Mouse (Mus musculus): Measurements from ENCODE around the gene Trim72.

Gene Trim72

DNA sequence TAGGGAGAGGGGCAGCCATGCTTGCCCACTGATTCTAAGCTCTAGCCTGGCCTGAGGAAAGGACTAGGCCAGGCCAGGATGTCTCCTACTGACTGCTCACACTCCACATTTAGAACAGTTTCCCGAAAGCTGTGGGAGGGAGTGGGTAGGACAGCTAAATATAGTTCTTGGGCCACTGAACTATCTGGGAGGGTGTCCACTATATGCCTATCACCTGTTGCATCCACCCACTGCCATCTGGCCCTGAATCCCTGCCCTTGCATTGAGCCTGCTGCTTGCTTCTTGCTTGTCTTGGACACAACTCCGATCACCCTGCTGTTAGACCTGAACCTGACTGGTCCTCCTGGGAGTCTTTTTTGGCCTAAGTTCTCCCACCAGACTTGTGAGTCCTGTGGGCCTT, at the start of gene Trim72:
TSS of gene Trim72 (plus strand) at position 262 of the 400 bp plus-strand sequence.
- in situ Hi-C loops (cut with MboI), result no loop called here

DNA sequence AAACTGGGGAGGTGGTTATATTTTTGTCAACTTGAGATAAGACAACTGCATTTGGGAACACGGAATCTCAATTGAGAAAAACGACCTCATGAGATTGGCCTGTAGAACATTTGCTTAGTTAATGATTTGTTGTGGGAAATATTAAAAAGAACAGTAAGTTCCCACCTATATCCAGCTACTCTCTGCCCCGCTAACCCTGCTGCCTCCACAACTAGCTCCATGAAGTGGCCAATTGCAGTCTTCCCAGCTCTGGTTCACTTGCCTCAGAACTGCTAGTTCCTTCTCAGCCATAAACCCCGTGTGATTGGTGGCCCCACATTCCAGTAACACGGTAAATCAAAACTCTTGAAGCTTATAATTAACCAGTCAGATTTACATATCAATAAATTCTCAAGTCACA, 44.4 kb upstream of the Trim72 start:
- in situ Hi-C loops (cut with MboI), result no loop called here

DNA sequence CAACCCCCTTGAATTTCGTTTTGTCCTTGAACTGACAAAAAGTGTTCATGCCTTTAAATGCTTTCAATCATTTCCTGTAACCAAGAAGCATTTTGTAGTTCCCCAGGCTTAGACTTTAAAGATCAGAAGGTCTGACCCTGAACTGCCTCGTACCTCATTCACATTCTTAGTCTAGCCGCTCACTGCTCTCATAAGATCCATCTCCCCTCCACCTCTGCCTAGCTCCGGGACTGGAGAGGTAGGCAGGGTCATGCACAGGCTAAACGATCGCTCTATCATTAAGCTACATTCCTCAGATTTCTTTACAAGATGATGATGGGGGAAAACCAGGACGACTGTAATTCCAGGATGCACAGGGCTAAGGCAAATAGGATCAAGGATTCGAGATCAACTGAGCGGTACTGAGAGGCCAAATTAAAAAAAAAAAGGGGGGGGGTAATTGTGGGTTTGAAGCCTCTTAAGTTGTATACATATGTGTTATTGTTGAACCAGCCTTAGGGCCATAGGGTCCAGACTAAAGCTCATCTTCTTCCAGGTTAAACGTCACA, 37.3 kb upstream of the Trim72 start:
- in situ Hi-C loops (cut with MboI), result no loop called here

DNA sequence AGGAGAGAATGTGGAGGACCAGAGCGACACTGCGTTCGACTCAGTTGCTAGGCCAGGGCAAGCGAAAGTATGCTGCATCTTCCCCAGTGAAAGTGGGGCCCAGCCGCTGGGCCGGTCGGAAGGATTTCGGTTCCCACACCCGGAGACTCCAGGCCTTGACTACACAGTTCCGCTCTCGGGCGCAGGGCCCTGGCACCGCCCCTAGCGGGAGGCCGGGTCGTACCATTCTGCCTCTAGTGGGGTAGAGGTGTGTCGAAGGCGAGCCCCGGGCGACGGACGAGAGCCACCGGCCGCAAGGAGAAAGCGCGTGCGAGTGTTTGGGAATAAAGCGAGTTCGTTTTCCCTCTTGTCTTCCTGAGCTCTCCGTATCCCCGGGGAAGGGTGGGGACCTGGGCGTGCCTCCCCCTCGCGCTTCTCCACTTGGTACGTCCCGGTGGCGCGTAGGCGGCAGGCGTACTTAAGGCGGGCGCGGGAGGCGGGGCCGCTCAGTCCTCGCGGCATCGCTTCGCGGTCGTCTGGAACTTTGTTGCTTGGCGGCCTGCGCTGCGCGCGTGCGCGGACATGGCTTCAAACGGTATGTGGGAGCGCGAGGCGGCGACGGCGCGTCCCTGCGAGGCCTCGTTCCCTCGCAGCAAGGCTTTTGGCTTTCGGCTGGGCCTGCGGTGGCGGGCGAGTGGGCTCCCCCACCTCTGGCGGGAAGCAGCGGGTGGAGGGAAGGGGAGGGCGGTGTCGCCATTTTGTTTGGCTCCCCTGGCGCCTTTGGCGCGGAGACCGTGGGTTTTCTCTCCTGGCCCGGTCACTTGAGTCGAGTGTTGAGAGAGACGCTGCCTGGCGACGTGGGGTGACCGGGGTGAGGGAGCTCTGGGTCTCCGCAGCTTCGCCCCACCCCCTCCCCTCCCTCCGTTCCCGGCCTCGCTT, 36.5 kb upstream of the Trim72 start, which contains the start of gene Fus:
TSS of gene Fus (plus strand) at position 454 of the 918 bp plus-strand sequence.
- in situ Hi-C loops (cut with MboI), result no loop called here

DNA sequence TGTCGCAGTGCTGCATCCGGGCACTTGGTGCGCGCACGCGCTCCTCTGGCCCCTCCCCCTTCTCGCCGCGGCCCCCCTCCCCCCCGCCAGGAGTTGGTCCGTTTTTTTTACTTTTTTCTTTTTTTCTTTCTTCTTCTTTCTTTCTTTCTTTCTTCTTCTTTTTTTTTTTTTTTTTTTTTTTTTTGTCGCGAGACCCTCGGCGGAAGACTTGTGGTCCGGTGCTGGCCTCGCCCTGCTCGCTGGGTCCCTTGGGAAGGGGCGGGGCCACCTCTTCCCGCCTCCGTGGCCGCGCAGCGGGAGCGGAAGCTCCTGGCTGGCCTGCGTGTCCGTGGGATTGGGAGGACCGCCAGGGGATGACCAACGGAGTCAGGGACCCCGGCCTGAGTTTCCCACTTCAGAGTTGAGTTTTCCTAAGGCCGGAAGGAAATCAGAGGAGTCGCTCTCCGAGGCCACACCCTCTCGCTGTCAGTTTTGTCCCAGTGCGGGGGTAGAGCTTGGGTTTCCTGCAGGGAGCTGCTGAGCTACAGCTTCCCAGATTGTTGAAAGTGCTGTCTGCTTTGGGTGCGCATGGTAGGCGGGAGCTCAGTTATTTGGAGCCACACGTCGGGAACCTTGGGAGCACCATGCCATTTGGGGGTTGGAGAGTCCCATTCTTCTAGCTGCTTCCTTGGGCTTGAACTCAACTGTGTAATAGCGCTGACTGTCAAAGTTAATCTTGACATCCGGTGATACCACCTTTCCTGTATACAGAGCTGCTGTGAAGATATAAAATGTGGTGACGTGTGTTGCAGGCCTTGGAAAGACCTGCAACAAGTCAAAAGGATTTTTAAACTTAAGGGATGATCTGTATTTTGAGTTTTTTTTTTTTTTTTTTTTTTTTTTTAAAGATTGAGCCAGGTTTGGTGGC, 35.6 kb upstream of the Trim72 start:
- in situ Hi-C loops (cut with MboI), result no loop called here

DNA sequence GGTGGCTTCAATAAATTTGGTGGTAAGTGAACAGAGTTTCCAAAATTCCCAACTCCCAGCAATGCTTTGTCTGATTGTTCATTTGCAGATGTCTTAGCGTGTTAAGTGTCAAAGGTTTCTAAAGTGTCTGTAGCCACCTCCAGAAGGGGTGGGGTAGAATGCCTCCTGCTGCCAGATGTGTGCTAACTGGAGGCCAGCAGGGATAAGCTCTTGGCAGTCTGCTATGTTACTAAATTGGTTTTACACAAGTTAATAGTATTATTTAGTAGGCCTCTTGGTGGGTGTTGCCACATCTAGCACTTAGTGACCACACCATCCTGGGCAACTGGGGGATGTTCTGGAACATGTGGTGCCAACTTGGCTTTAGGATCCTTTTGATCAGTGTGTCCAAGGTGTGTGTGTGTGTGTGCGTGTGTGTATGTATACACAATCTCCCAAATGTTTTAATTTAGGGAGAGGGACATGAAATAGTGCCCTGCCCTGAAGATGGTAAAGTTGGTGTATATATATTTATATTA, 29.3 kb upstream of the Trim72 start:
- in situ Hi-C loops (cut with MboI), result no loop called here

DNA sequence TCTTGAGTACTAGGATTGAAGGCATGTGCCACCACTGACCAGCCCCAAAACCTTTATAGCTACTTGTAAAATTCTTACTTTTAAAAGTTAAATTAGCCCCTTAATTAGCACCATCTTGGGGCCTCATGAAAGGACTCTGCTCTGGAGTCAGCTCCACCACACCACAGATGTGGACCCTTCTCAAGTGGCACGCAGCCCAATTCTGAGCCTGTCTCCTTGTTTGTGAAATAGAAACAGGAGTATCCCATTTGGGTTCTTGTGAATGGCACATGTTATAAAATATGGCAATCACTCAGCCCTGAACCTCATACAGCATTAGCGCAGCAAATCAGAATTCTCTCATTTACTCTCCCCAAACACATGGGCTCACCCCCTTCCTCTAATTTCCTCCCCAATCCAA, 24.9 kb upstream of the Trim72 start:
- in situ Hi-C loops (cut with MboI), result no loop called here

DNA sequence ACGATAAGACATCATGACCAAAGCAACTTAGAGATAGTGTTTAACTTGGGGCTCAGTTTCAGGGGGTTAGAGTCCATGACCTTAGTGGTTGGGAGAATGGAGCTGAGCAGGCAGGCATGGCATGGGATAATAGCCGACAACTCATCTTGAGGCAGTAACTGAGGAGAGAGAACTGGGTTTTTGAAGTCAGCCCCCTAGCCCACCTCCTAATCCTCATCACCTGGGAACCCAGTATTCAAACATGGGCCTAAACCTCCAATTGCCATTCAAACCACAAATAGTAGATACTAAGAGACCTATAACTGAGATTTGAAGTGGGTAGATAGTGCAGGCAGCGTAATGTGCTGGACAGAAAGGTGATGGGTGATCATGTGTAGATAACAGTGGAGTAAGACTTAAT, 23.1 kb upstream of the Trim72 start:
- in situ Hi-C loops (cut with MboI), result no loop called here

DNA sequence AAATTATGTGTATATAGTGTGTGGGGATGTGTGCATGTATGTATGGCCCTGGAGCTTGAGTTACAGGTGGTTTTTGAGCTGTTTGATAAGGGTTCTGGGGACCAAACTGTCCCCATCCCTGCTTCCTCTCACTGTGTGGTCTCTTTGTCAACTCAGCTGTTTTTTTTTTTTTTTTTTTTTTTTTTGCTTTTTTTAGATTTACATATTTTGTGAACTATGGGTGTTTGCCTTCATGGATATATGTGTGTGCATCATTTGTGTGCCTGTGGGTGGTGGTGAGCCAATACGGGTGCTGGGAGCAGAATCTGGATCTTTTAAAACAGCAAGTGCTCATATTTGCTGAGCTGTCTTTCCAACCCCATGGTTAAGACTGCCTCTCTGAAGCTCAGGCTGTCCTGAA, 14.8 kb upstream of the Trim72 start:
- in situ Hi-C loops (cut with MboI), result no loop called here

DNA sequence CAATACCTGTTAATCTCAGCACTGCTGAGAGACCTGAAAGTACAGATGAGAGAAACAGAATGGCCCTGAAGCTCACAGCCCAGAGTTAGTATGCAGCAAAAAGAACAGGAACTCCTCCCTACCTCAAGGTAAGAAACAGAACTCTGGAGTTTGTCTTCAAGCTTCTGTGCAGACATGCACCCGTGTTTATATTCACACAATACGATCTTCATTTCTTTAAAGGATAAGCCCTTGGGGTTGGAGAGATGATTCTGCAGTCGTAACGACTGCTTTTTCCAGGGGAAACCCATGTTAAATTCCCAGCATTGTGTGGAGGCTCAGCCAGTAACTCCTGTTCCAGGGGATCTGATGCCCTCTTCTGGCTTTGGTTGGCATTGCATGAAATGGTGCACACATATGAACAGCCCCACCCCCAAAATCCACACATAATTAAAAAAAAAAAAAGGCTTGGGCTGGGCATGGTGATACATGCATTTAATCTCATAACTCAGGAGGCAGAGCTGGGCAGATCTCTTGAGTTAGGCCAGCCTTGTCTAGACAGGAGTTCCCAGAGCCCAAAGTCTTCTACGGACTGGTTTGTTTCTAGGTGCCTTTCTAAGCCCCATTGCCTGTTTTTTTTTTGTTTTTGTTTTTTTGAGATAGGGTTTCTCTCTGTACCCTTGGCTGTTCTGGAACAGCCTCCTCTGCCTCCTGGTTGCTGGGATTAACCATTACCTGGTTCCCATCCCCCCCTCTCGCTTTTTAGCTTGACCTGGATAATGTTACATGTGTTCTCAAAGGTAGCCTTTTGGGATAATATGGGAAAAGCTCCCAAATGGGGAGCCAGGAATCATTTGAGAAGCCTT, 11.9 kb upstream of the Trim72 start:
- in situ Hi-C loops (cut with MboI), result loop anchor here (10.0 kb wide), 1 partner anchor 213 kb away; the partner anchor contains the start of gene Cox6a2

DNA sequence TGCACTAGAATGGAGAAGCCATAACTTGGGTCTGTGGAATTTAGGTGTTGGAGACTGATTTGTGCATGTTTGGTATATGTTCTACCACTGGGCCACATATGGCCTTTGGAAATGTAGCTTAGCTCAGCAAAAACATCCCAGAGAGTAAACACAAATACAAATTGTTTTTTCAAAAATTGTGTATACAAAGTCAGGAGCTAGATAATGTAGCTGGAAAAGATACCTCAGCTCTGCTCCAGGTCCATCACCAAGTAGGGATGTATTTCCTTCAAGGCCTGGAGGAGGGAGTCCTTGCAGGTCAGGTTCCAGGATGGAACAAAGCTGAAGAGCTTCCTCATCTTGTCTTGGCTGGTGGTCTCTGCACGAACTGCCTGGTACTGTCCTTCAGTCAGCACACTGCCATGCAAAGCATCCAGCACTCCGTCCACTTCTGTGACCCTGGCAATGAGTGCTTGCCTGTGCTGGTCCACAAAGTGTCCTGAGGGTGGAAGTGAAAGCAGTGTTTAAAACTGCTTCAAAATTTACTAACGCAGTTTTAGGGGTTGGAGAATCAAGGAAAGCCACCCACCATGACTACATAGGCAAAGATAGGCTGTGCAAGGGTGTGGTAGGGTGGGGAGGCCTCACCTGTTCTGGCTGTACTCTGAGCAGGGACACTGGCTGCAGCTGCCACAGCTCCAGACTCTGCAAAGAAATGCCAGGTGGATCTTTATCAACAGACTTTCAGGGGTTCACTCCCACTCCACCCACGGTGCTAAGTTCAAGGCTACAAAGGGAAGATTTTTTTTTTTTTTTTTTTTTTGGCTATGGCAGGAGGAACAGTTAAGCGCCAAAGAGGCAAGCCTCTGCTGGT, 11.0 kb upstream of the Trim72 start:
- in situ Hi-C loops (cut with MboI), result loop anchor here (10.0 kb wide), 1 partner anchor 212 kb away; the partner anchor contains the start of gene Cox6a2

DNA sequence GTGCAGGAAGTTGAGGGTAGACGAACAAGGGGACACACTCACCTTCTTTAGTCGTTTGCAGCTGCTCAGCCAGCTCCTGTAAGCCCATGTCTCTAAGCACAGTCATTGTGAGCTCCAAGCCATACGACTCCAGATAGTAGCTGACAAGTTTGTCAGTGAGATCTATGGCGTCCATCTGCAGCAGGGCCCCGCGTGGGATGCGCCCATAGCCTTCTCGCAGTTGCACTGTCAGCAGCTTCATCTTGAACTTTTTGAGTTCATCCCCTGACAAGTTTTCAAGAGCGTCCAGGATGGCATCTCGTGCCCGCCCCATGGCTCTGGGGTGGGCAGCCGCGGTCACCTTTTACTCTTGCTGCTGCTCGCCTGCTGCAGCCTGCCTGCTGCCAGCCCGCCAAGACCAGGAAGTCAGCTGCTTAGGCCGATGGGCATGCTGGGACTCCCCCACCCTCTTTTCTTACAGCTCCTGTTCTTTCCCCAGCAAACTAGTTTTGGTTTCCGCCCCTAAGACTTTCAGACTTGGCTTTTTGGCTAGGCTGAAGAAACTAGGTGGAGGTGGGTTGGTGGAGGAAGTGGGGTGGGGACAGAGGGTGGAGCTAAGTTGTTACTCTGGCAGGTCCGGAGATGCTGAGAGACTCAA, 10.3 kb upstream of the Trim72 start, which contains the start of gene Pycard:
TSS of gene Pycard (minus strand) at position 527 of the 637 bp plus-strand sequence.
- in situ Hi-C loops (cut with MboI), result loop anchor here (10.0 kb wide), 1 partner anchor 211 kb away; the partner anchor contains the start of gene Cox6a2

DNA sequence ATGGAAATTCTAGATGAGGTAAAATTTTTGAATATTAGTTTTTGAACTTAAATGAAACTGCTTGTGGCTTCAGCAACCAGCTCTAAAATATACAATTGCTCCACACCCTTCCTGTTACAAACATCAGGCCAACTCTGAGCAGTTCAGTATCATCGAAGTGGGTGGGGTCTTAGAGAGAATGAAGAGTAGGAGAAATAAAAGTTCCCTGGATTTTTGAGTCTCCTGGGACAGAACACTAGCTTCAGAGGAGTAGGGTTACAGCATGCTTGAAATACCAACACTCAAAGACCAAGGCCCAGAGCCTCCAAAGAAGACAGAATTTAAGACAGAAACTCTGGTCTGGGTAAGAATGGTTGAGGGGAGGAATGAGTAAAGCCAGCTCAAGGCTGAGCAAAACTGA, 4.3 kb upstream of the Trim72 start:
- in situ Hi-C loops (cut with MboI), result loop anchor here (10.0 kb wide), 1 partner anchor 205 kb away; the partner anchor contains the start of gene Cox6a2

DNA sequence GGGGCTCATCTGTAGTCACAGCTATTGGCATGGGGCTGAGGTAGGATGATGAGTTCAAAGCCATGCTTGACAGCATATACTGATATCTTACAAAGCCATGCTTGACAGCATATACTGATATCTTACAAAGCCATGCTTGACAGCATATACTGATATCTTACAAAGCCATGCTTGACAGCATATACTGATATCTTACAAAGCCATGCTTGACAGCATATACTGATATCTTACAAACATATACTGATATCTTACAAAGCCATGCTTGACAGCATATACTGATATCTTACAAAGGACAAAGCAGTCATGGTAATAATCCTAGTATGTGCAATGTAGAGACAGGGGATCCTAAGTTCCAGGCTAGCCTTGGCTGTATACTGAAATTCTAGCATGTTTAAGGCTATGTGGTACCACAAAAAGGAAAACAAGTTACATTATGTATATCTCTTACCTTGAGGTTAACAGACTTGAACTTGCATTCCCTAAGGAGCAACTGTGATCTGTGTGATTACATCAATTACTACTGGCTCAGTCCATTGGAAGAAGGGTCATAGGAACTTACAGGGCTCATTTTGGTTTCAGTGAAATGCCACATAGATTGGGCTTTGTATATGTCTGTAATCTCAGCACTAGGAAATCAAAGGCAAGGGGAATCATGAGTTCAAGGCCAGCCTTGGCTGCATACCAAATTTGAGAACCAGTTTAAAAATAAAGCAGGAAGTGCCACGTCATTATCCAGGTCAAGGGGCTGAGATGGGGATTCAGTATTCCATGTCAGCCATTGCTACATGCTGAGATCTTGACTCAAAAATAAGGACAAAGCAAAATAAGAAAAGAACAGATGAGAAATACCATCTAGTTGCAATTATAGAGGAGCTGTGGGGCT, 3.4 kb upstream of the Trim72 start:
- in situ Hi-C loops (cut with MboI), result no loop called here

DNA sequence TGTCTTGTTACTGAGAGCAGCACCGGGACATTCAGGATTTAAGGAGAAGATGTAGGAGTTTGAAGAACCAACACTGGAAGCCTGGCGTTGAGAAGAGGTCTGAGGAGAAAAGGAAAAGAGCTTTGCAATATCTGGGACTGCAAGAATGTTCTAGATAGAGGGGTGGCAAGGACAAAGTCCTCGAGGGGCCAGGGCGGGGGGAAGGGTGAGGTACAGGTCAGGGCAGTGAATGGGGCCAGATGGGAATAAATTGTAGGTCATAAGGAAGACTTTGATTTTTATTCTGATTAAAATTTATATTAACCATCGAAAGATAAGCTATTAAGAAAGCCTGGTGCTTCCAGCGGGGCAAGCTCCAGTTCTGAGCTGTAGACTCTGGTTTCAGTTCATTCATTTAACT, 651 bp upstream of the Trim72 start:
- in situ Hi-C loops (cut with MboI), result no loop called here

DNA sequence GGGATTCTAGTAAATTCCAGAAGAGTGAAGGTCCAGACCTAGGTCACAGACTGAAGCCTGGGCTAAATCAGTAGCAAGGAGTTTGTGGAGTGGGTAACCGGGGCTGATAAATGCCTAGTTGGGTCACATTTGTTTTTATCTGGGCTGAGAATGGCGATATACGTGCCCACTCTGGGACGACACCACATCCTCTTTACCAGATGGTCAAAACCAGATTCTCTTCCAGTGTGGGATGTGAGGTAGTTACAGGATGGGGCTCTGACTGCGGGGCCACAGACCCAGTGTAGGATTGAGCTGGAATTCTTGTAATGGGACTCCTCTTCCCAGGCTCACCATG, 369 bp downstream of the Trim72 start:
- in situ Hi-C loops (cut with MboI), result no loop called here

DNA sequence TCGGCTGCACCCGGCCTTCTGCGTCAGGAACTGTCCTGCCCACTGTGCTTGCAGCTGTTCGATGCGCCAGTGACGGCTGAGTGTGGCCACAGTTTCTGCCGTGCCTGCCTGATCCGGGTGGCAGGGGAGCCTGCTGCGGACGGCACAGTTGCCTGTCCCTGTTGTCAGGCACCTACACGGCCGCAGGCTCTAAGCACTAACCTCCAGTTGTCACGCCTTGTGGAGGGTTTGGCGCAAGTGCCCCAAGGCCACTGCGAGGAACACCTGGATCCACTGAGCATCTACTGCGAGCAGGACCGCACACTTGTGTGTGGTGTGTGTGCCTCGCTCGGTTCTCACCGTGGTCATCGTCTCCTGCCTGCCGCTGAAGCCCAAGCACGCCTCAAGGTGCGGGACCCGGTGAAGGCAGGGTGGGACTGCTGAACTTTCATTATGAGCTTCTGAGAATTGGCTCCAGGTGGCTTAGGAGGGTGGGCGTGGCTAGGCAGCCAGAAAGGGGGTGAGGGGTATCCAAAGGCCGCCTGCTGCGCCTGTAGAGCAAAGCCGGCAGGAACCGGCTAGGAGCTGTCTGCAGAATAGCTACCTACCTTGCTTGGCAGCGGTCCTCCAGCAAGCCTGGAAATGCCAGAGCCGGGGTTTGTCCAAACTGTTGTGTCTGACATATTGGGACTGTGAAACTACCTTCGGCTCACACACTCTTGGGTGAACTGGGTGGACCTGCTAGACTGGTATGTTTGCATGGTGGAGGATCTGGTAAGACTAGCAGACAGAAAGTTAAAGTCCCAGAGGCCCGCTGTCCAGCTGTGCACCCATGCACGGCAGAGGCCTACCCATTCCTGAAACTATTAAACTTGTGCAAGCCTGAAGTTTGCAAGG, 976 bp downstream of the Trim72 start:
- in situ Hi-C loops (cut with MboI), result no loop called here

All from mature B cell (primary cell).